Mouse (Mus musculus) kidney, embryonic 14.5 days (tissue): ENCODE data around the gene Cntrob. TPM values are rescaled to one million over a fixed set of nuclear protein-coding genes. Genes with fewer than 3 reads are reported as not detected.

Experiments
- ATAC-seq: fragments of 200-750 bp; cut with Nextera tagmentation; 2 replicates; pipeline ENCODE4 v1.8.0; 2017; ENCODE audit warnings: moderate number of reproducible peaks, mild to moderate bottlenecking, moderate TSS enrichment, moderate library complexity; ENCODE audit not compliant: low FRiP score, low TSS enrichment
- H3K27ac ChIP-seq: fragments of 300-500 bp; sonication (generic); 2 replicates; pipeline ENCODE4 v1.5.1; 2014; ENCODE audit warnings: low read depth, mild to moderate bottlenecking, low read length, moderate library complexity, mixed read lengths
- H3K27me3 ChIP-seq: fragments of 300-500 bp; sonication (generic); 2 replicates; pipeline ENCODE4 v1.6.1; 2014; ENCODE audit warnings: mild to moderate bottlenecking, low read length; ENCODE audit not compliant: control insufficient read depth, insufficient read depth
- H3K36me3 ChIP-seq: fragments of 300-500 bp; sonication (generic); 2 replicates; pipeline ENCODE4 v1.6.1; 2014; ENCODE audit warnings: low read length, mixed read lengths; ENCODE audit not compliant: control insufficient read depth, insufficient read depth
- H3K4me1 ChIP-seq: fragments of 300-500 bp; sonication (generic); 2 replicates; pipeline ENCODE4 v1.6.1; 2014; ENCODE audit warnings: low read length, mixed read lengths; ENCODE audit not compliant: control insufficient read depth, insufficient read depth
- H3K4me2 ChIP-seq: fragments of 300-500 bp; sonication (generic); replicated peaks from 2 replicates; pipeline ENCODE4 v1.6.1; 2014; ENCODE audit warnings: low read depth, mild to moderate bottlenecking, low read length
- H3K4me3 ChIP-seq: fragments of 300-500 bp; sonication (generic); 2 replicates; pipeline ENCODE4 v1.5.1; 2014; ENCODE audit warnings: mild to moderate bottlenecking, low read length
- H3K9ac ChIP-seq: fragments of 300-500 bp; sonication (generic); 2 replicates; pipeline ENCODE4 v1.6.1; 2014; ENCODE audit warnings: low read depth, mild to moderate bottlenecking, low read length, moderate library complexity
- H3K9me3 ChIP-seq: fragments of 300-500 bp; sonication (generic); 2 replicates; pipeline ENCODE4 v1.6.1; 2016; ENCODE audit warnings: low read length; ENCODE audit not compliant: control insufficient read depth
- WGBS: fragments of 180-500 bp; shearing (Covaris S2); extraction: QIAGEN DNeasy Blood & Tissue Kit; methylation state at CpG from one replicate; pipeline ENCODE4 v1.1.7; 2014; 5-methylcytosine and 5-hydroxymethylcytosine counted together
- polyA plus RNA-seq: library from polyadenylated mRNA; unstranded; fragments of >200 nt; fragmentation: Nextera tagmentation; extraction: Ambion mirVana; gene quantifications from 2 replicates; pipeline ENCODE4 v1.2.1, GENCODE M21; 2014

The Cntrob gene
- polyA plus RNA-seq, 1 experiment from 2014 or later, result 18.4 TPM

DNA sequence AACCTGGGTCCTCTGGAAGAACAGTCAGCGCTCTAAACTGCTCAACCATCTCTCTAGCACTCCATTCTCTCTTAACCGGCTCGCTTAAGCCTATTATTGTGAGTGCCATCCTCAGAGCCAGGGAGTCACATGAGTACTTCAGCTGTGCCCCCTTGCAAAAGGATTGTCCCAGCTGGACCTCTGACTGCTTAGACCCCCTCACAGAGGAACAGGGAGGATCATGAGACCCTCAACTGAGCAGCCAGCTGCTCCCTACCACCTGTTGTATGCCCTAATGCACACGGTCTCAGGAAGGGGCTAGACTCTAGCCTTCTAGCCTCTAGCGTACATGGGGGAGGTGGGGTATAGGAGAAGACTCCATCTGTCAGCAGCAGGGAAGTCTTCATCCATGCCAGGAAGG lies 68.8 kb downstream of the Cntrob start:
- no peak for ATAC-seq
- no peak overlapping the region for H3K27ac ChIP-seq
- H3K27me3 ChIP-seq, result no peaks in the 10 kb centered on the region
- 78% methylated on average over 5 of the region's 5 CpGs for WGBS
- H3K9ac ChIP-seq, result no peak overlapping the region
- H3K4me3 ChIP-seq, result no peak overlapping the region
- no peak overlapping the region for H3K4me2 ChIP-seq
- no peaks in the 10 kb centered on the region for H3K4me1 ChIP-seq
- no peaks in the 10 kb centered on the region for H3K36me3 ChIP-seq
- H3K9me3 ChIP-seq, result no peaks in the 10 kb centered on the region

DNA sequence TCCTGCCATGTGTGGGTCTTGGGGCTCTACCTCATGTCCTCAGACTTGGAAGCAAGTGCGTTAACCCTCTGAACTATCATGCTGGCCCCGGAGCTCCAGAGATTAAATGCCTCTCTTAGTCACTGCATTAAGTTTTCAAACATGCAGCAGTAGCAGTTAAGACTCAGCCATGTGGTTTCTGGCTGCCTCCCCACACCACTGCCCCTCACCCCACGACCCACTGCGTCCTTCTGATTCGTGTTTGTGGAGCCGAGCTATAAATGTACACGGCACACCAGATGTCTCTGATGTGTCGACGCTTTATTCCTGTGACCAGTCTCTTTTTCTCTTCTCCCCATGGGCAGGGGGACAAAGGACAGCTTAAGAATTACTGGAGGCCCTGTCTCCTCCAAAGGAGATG lies 70.4 kb downstream of the Cntrob start:
- 40% methylated on average over 9 of the region's 9 CpGs for WGBS
- H3K27ac ChIP-seq, result no peak overlapping the region
- no peak overlapping the region for H3K4me2 ChIP-seq
- H3K27me3 ChIP-seq, result no peaks in the 10 kb centered on the region
- no peak overlapping the region for H3K4me3 ChIP-seq
- no peak overlapping the region for H3K9ac ChIP-seq
- no peak for ATAC-seq
- H3K36me3 ChIP-seq, result no peaks in the 10 kb centered on the region
- H3K9me3 ChIP-seq, result no peaks in the 10 kb centered on the region
- H3K4me1 ChIP-seq, result no peaks in the 10 kb centered on the region

DNA sequence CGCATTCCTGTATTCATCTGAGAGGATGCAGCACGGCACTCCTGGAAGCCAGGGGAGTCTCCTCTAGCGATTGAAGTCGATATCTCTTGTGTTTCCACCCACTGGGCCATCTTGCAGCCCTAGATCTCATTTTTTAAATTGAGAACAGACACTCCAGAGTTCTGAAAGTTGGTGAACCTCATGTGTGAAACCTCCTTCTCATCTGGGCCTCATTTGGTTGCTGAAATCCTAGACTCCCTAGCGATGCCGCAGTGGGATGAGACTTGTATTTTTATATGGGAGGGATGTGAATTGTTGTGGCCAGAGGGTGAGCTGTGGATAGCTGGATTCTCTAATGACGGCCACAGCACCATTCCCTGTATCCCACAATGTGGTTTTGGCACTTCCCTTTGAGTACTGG lies 71.6 kb downstream of the Cntrob start:
- Histone ChIP-seq H3K4me2 (no peak overlapping the region), H3K27me3 (no peaks in the 10 kb centered on the region), H3K9me3 (no peaks in the 10 kb centered on the region), H3K9ac (no peak overlapping the region), H3K4me3 (no peak overlapping the region), H3K36me3 (no peaks in the 10 kb centered on the region), H3K4me1 (no peaks in the 10 kb centered on the region), H3K27ac (no peak overlapping the region)
- no peak for ATAC-seq
- WGBS, result 82% methylated on average over 7 of the region's 7 CpGs

DNA sequence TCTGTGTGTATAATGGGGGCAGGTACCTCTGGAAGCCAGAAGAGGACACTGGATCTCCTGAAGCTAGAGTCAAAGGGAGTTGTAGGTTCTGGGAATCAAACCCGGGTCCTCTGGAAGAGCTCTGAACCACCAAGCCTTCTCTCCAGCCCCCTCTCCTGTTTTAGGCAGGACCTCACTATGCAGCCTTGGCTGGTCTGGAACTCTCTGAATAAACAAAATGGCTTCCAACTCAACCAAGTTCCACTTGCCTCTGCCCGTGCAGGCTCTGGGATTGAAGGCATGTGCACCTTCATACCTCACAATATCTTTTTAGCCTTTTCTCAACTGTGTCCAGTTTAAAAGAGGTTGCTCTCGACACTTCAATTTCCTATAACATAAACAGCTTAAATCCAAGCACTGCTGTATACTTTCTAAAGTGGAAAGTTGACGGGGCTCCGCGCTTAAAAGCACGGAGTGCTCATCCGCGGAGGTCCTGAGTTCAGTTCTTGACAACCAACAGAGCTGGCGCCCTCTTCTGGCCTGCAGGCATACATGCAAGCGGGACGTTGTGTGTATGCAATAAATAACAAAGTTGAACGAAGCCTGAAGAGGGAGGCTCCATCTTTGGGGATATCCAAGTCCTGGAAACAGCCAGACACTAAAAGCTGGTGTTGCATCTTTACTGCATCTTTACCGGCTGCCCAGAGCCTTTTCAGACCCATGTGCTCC lies 72.3 kb downstream of the Cntrob start:
- H3K36me3 ChIP-seq, result no peaks in the 10 kb centered on the region
- no peak overlapping the region for H3K27ac ChIP-seq
- H3K9me3 ChIP-seq, result no peaks in the 10 kb centered on the region
- H3K27me3 ChIP-seq, result no peaks in the 10 kb centered on the region
- no peaks in the 10 kb centered on the region for H3K4me1 ChIP-seq
- H3K9ac ChIP-seq, result no peak overlapping the region
- H3K4me3 ChIP-seq, result no peak overlapping the region
- 67% methylated on average over 14 of the region's 14 CpGs for WGBS
- ATAC-seq, result no peak
- H3K4me2 ChIP-seq, result no peak overlapping the region

DNA sequence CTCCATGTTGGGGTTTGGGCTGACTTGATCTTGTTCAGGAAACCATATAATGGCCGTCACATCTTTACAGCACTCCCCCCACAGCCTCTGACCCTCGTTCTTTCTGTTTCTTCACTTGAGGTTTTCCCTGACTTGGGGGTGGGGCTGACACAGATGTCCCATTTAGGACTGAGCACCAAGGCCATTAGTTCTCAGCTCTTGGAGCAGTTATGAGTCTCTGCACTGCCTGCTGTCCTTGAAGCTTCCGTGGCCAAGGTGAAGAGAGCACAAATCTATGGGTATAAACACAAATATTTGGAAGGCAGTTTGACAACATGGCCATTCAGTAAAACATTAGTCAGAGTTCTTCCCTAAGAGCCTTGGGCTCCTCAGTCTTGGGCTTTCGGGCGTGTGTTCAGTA lies 73.5 kb downstream of the Cntrob start:
- no peaks in the 10 kb centered on the region for H3K9me3 ChIP-seq
- no peak overlapping the region for H3K4me3 ChIP-seq
- H3K27me3 ChIP-seq, result no peaks in the 10 kb centered on the region
- no peaks in the 10 kb centered on the region for H3K4me1 ChIP-seq
- ATAC-seq, result no peak
- no peaks in the 10 kb centered on the region for H3K36me3 ChIP-seq
- H3K4me2 ChIP-seq, result no peak overlapping the region
- 70% methylated on average over 5 of the region's 5 CpGs for WGBS
- H3K9ac ChIP-seq, result no peak overlapping the region
- H3K27ac ChIP-seq, result no peak overlapping the region

Other genes starting within 250 kb of the Cntrob start
- 57.5 and 86.5 TPM in 2 replicates for gene Vamp2, start 235.3 kb downstream of the Cntrob start, polyA plus RNA-seq
- gene Per1, start 228.6 kb downstream of the Cntrob start, polyA plus RNA-seq, result 6.1 and 8.9 TPM in 2 replicates
- 0.23 and 0.41 TPM in 2 replicates for gene Hes7, start 203.4 kb downstream of the Cntrob start, polyA plus RNA-seq
- gene 9130213A22Rik, start 201.2 kb downstream of the Cntrob start, polyA plus RNA-seq, result 0.11 and 0.43 TPM in 2 replicates
- 0.54 and 1.1 TPM in 2 replicates for gene Aloxe3, start 197.9 kb downstream of the Cntrob start, polyA plus RNA-seq
- gene Alox12b, start 166.8 kb downstream of the Cntrob start, polyA plus RNA-seq, result 0.23 and 0.28 TPM in 2 replicates
- gene Alox8, start 125.9 kb downstream of the Cntrob start, polyA plus RNA-seq, result 0.24 and 0.36 TPM in 2 replicates
- gene Gucy2e, start 86.7 kb downstream of the Cntrob start, polyA plus RNA-seq, result 0.07 and 0.11 TPM in 2 replicates
- gene Trappc1, start 205 bp upstream of the Cntrob start, polyA plus RNA-seq, result 175 and 217 TPM in 2 replicates
- gene Kcnab3, start 2.5 kb upstream of the Cntrob start, polyA plus RNA-seq, result 1.4 and 3.2 TPM in 2 replicates
- 16.4 and 17.6 TPM in 2 replicates for gene Rnf227, start 16.7 kb upstream of the Cntrob start, polyA plus RNA-seq
- gene Chd3, start 45.6 kb upstream of the Cntrob start, polyA plus RNA-seq, result 56.7 and 59.7 TPM in 2 replicates
- 172 and 221 TPM in 2 replicates for gene Naa38, start 71.7 kb upstream of the Cntrob start, polyA plus RNA-seq
- 11.1 and 23.9 TPM in 2 replicates for gene Cyb5d1, start 71.9 kb upstream of the Cntrob start, polyA plus RNA-seq
- 36.8 and 39.6 TPM in 2 replicates for gene Tmem88, start 74.5 kb upstream of the Cntrob start, polyA plus RNA-seq
- gene Kdm6b, start 89.9 kb upstream of the Cntrob start, polyA plus RNA-seq, result 36.1 and 37.4 TPM in 2 replicates
- gene Dnah2, start 225.3 kb upstream of the Cntrob start, polyA plus RNA-seq, result 0.87 and 1.5 TPM in 2 replicates
- 3.9 and 9.0 TPM in 2 replicates for gene Efnb3, start 236.4 kb upstream of the Cntrob start, polyA plus RNA-seq